Mouse (Mus musculus) liver, postnatal 0 days (tissue): Measurements from ENCODE around the gene Stx16.

Experiments used
- CTCF ChIP-seq: sonication (generic); IDR thresholded peaks from 2 replicates; pipeline ENCODE4 v1.5.1; 2016; ENCODE audit warnings: antibody characterized with exemption, low read depth
- EP300 ChIP-seq: IDR thresholded peaks from 2 replicates; pipeline ENCODE4 v1.6.1; 2016; ENCODE audit warnings: antibody characterized with exemption, low read depth, mild to moderate bottlenecking

DNA sequence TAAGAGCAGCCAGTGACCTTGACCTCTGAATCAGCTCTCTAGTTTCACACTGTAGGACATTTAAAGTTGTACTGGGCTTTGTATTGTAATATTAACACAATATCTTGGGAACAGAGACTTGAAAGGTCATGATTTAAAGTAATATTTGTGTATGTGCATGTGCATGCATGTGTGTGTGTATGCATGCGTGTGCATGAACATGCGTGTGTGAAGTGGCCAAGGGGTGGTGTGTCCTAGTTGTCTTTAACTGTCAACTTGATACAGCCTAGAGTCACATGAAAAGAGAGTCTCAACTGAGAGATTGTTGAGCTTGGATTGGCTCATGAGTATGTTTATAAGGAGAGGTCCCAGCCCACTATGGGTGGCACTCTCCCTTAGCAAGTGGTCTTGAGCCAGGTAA lies 28.5 kb upstream of the Stx16 start:
- TF ChIP-seq CTCF (no peak), EP300 (no peak)
